Mouse (Mus musculus) embryonic fibroblast, embryonic 13.5 days (primary cell): ENCODE results near the gene Lrrc26.

Source experiments
- CTCF ChIP-seq: IDR thresholded peaks from 2 replicates; pipeline ENCODE4 v1.5.1; 2011; ENCODE audit warnings: mild to moderate bottlenecking, control low read depth, low read length, moderate library complexity, borderline replicate concordance; ENCODE audit not compliant: insufficient read depth
- POLR2A ChIP-seq: IDR thresholded peaks from 2 replicates; pipeline ENCODE4 v1.6.1; 2011; ENCODE audit warnings: low read depth, mild to moderate bottlenecking, control low read depth, low read length, moderate library complexity

- TF ChIP-seq CTCF, result no peak
- no peak for TF ChIP-seq POLR2A
These were observed 27.8 kb upstream of the Lrrc26 start for GRCm38 (mm10) chr2:25261870-25262269.
